Mouse (Mus musculus): ENCODE data around the gene Pomt1.
"Not testable (repeated sequence)": the region's sequence is repeated elsewhere in the genome, so short reads cannot be mapped to it uniquely, and the experiment has no call there.

Pomt1 gene

DNA sequence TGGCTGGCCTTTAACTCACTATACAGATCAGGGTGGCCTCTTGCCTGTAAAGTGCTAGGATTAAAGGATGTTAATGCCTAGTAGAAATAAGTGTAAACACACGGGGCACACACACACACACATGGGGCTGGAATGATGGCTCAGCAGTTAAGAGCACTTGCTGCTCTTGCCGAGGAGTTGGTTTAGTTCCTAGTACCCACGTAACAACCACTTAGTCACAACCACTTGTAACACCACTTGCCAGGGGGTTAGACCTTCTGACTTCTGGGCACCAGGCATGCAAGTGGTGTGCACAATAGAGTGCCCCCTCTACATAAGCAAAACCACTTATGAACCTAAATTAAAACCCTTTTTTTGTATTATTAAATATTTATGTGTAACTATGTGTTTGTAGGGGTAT lies 47.6 kb downstream of the Pomt1 start:
- no peak for DNase-seq

DNA sequence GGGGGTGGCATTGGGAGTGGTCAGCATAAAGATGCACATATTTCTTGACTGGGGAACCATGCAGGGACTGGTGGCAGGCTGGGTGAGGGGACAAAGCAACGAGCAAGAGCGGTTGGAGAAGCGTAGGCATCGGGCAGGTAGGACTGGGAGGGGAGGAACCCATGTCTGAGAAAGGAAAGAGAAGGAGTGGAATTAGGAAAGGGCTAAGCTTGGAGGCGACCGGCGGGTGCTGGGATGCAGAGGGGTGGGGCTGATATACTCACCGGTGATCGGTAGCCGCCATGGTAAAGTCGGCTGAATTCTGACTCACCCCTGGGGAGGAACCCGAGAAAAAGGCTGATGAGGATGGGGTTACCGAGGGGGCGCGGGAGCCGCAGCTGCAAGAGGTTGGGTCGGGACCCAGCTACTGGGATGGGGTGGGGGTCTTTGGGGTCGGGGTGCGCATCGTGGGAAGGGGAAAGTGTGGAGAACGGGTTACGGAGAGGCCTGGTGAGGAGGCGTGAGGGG lies 51.0 kb downstream of the Pomt1 start, which contains the start of gene Golga2:
Golga2 (plus strand) TSS at position 51 of the 507 bp plus-strand sequence.
- DNase-seq = peak in 1 of 2 experiments; percentile 14

DNA sequence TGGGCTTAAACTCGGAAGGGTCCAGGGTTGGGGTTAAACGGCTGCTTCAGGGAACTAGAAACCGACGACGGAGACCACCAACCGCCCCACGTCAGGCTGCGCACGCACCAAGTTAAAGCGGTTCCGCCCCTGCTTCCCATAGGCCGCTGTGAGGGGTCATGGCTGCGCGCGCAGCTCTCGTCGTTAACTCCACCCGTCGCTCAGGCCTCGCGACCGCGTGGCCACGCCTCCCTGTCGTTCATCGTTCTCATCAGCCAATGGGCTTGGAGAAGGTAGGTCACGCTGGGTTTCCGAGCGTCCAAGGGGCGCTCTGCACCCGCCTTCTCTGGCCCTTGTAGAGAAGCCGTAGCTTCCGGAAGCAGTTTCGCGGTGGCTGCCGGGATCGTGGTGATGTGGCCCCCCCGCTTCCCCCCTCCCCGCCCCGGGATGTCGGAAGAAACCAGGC lies 51.6 kb downstream of the Pomt1 start, which contains the start of gene Swi5:
Swi5 (minus strand) TSS at position 153 of the 445 bp plus-strand sequence.
- DNase-seq = peak; percentile 99 to 100

DNA sequence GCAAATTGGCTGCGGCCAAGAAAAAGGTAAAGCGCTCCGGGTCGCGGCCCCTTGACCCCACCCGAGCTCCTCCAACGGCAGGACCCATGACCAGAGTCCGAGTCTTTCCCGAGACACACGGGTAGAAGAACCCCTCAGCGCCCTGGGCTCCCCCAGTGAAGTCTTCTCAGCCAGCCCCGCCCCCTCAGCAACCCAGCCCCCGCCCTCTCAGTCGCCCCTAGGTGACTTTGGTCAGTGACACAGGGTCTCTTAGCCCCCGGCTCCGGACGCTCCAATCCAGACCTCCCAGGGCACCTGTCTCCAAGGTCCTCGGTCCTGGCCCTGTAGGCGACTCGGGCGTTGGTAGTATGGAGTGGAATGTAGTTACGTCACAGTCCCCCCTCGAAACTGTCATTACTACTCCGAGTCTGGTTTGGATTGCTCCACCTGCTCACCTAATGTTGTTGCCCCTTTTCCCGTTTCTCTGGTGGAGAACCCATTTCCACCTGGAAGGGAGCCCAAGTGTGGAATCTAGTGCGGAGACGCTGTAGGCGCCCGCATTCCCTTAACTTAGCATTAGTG lies 52.1 kb downstream of the Pomt1 start:
- DNase-seq = peak in 1 of 2 experiments; percentile 36

DNA sequence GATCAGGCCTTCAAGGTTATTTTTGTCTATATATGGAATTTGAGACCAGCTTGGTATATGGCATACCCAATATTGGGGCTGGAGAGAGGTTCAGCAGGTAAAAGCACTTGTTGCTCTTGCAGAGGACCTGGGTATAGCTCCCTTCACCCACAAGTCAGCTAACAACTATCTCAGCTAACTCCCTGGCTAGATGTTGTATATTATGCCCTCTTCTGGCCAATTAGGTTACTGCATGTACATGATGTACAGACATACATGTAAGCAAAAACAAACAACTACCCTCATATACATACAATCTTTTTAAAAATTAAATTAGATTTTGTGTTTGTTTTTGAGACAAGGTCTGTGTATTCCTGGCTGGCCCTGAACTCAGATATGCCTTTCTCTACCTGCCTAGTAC lies 53.2 kb downstream of the Pomt1 start:
- DNase-seq = peak in 1 of 2 experiments; percentile 59

DNA sequence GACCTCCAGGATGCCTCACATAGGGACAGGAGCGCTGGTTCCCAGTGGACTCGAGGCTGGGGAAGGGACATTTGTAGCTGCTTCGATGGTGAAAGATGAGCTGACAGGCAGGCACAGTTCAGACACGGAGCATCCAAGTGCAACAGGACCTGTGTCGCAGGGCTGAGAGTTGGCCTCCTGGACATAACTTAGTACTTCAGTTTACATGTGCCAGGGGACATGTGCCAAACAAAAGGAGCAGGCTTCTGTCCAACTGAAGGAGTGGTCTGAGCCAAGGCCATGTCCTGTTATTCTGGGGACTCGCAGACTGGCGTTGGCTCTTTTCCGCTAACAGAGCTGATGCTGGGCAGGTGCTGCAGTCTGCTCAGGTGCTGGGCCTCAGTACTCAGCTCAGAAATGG lies 58.0 kb downstream of the Pomt1 start:
- DNase-seq = peak in 1 of 2 experiments; percentile 11

DNA sequence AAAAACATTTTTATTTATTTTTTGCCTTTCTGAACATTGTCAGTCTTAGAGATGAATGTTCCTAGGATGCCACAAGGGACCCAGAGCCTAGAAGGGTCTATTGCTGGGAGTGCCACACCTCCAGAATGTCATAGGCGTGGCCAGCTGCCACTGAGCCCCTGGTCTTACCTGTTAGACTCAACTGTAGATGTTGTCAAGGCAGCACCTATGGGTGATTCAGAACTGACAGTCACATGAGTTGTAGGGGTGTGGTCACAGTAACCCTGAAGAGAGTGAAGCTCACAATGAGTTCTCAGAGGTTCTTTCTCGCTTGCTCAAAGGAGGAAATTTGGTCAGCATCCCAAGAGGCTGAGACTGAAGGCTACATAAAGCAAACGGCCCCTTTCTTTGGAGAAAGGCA lies 58.9 kb downstream of the Pomt1 start:
- no peak for DNase-seq

DNA sequence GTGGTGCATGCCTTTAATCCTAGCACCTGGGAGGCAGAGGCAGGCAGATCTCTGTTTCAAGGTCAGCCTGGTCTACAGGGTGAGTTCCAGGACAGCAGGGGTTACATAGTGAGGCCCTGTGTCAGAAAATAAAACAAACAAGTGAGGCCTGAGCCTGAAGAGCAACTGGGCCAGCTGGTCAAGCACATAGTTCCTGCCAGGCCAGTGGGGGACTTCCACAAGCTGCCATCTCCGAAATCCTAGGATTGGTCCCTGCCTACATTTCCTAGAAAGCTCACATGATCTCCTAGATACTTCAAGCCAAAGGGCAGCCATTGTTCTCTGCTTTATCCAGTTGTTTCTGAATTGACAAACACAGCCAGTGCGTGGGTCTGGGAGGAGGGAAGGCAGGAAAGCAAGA lies 59.5 kb downstream of the Pomt1 start:
- not testable (repeated sequence) for DNase-seq

DNA sequence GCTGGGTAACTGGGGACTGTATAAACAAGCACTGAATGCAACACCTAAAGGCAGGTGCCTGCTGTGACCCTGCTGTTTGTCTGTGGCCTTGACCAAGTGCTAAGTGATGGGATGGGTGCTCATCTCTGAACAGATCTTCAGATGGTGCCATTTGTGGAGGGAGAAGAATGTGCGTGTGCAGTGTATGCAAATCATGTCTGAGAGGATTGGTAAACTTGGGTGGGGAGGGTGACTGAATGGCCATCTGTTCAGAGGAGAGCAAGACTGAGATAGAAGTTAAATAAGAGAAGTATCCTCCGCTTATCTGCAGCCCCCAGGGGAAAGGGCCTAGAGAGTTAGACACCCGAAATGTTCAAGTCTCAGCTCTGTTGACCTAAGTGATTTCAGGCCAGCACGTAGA lies 63.1 kb downstream of the Pomt1 start:
- no peak for DNase-seq

DNA sequence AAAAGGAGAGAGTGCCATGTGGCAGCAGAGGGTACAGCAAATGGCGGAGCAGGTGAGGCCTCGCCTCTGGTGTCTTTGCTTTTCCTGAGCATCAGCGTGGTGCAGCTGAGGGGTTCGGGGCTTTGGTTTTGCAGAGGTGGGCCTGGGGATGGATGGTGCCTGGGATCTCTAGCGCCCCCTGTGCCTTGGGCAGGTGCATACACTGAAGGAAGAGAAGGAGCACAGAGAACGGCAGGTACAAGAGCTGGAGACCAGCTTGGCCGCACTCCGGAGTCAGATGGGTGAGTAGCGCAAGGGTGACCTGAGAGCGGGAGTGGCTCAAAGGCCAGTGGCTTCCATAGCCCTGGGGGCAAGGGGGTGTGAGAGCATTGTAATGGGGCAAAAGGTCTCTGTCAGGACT lies 66.6 kb downstream of the Pomt1 start:
- peak in 1 of 2 experiments; percentile 34 for DNase-seq

DNA sequence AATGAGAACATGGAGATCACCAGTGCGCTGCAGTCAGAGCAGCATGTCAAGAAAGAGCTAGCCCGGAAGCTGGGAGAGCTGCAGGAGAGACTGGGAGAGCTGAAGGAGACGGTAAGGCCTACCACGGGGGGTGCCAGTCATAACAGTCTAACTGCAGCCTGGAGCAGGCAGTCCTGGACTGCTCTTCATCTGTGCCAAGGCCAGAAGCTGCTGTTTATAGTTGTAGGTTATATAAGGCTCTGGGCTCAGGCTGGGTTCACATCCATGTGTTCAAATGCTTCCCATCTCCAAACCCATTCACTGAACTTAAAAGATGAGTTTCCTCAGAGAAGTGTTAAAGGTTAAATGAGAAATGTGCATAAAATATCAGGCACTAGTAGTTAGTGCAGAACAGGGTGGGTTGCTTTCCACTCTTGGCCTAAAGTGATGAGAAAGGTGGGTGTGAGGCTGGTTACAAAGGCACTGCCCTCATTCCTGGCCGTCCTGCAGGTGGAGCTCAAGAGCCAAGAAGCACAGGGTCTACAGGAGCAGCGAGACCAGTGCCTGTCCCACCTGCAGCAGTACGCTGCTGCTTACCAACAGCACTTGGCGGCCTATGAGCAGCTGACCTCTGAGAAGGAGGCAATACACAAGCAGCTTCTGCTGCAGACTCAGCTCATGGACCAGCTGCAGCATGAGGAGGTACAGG lies 67.9 kb downstream of the Pomt1 start:
- peak; percentile 32 to 81 for DNase-seq

Data from kidney, postnatal 36 days (tissue).